Mouse (Mus musculus) liver, embryonic 14.5 days (tissue): Measurements from ENCODE around the gene Dlgap1. TPM values are rescaled to one million over a fixed set of nuclear protein-coding genes. Genes with fewer than 3 reads are reported as not detected.

Source experiments
- ATAC-seq: fragments of 200-750 bp; cut with Nextera tagmentation; 2 replicates; pipeline ENCODE4 v1.8.0; 2017; ENCODE audit warnings: moderate number of reproducible peaks, mild to moderate bottlenecking, moderate library complexity; ENCODE audit not compliant: insufficient read depth
- DNase-seq, 3 experiments: peaks; one replicate each; pipeline ENCODE4 v3.0.0-alpha.2; 2012 to 2013; ENCODE audit warnings: low read depth in 3 of 3, low spot score in 3 of 3
- H3K27ac ChIP-seq: fragments of 300-500 bp; sonication (generic); 2 replicates; pipeline ENCODE4 v1.5.1; 2014; ENCODE audit warnings: moderate library complexity, mild to moderate bottlenecking, control low read depth, inconsistent platforms
- H3K27me3 ChIP-seq: fragments of 300-500 bp; sonication (generic); 2 replicates; pipeline ENCODE4 v1.6.1; 2014; ENCODE audit warnings: mild to moderate bottlenecking, low read length, moderate library complexity; ENCODE audit not compliant: control insufficient read depth, insufficient read depth
- H3K36me3 ChIP-seq: fragments of 300-500 bp; sonication (generic); replicated peaks from 2 replicates; pipeline ENCODE4 v1.6.1; 2014; ENCODE audit warnings: low read depth; ENCODE audit not compliant: control insufficient read depth, insufficient read depth
- H3K4me1 ChIP-seq, 2 experiments: fragments of 200-500 bp in 1 of 2; fragments of 300-500 bp in 1 of 2; sonication (generic) in 1 of 2; replicated peaks; 2 replicates each; pipeline ENCODE4 v1.6.1; 2012 to 2014; ENCODE audit warnings: antibody characterized with exemption in 1 of 2, inconsistent platforms in 1 of 2, low read length in 1 of 2; ENCODE audit not compliant: control insufficient read depth in 2 of 2, insufficient read depth in 2 of 2
- H3K4me2 ChIP-seq: fragments of 300-500 bp; sonication (generic); 2 replicates; pipeline ENCODE4 v1.6.1; 2014; ENCODE audit warnings: low read depth, mild to moderate bottlenecking, control low read depth, moderate library complexity
- H3K4me3 ChIP-seq, 2 experiments: fragments of 200-500 bp in 1 of 2; fragments of 300-500 bp in 1 of 2; sonication (generic) in 1 of 2; 2 replicates each; pipeline ENCODE4 v1.5.1; 2012 to 2014; ENCODE audit warnings: low read depth in 2 of 2, low read length in 2 of 2, mild to moderate bottlenecking in 2 of 2, control low read depth in 1 of 2, inconsistent platforms in 1 of 2, moderate library complexity in 1 of 2; ENCODE audit not compliant: insufficient read depth in 1 of 2
- H3K9ac ChIP-seq: fragments of 300-500 bp; sonication (generic); replicated peaks from 2 replicates; pipeline ENCODE4 v1.6.1; 2014; ENCODE audit warnings: mild to moderate bottlenecking, control low read depth, moderate library complexity
- H3K9me3 ChIP-seq: fragments of 300-500 bp; sonication (generic); 2 replicates; pipeline ENCODE4 v1.6.1; 2016; ENCODE audit warnings: low read length, mixed read lengths; ENCODE audit not compliant: control insufficient read depth
- CTCF ChIP-seq: IDR thresholded peaks from 2 replicates; pipeline ENCODE4 v1.5.1; 2016; ENCODE audit warnings: antibody characterized with exemption, low read depth, control low read depth
- EP300 ChIP-seq: IDR thresholded peaks from 2 replicates; pipeline ENCODE4 v1.6.1; 2016; ENCODE audit warnings: antibody characterized with exemption, low read depth
- WGBS: fragments of 180-500 bp; shearing (Covaris S2); extraction: QIAGEN DNeasy Blood & Tissue Kit; methylation state at CpG from one replicate; pipeline ENCODE4 v1.1.7; 2014; ENCODE audit not compliant: insufficient replicate concordance; 5-methylcytosine and 5-hydroxymethylcytosine counted together
- polyA plus RNA-seq, 2 experiments: library from polyadenylated mRNA; depleted of rRNA in 1 of 2; stranded (reverse) in 1 of 2; unstranded in 1 of 2; fragments of >200 nt; fragmentation: Nextera tagmentation in 1 of 2; extraction: Ambion mirVana in 1 of 2; gene quantifications; 2 replicates each; pipeline versions ENCODE4 v1.2.1 to v1.2.3; 2012 to 2014

Dlgap1 gene
- polyA plus RNA-seq, 2 experiments = 0.01 TPM; not detected in 1

DNA sequence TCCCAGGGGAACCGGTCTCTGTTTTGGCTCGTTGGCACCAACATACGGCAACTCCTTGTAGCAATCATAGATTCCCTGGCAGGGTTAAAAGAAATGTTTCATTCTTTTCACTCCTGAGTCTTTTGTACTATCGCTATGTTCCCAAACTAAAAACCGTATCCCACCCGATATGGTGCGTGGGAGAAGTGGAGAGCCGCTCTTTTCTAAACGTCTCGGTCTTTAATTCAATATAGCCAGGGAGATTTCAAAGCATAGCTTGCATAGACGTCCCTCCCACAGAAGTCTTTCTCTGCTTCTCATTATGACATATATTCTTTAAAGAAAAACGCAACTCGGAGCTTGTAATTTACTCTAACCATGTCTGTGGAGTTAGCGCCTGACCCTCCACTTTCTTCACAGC lies 833.1 kb downstream of the Dlgap1 start:
- ATAC-seq = no peak
- H3K9me3 ChIP-seq = no peaks in the 10 kb centered on the region
- TF ChIP-seq CTCF = no peak
- TF ChIP-seq EP300 = no peak
- no peak for DNase-seq
- 72% methylated on average over 14 of the region's 14 CpGs for WGBS
- H3K27ac ChIP-seq = no peak overlapping the region
- no peaks in the 10 kb centered on the region for H3K36me3 ChIP-seq
- no peaks in the 10 kb centered on the region for H3K4me1 ChIP-seq
- H3K9ac ChIP-seq = no peak overlapping the region
- H3K4me2 ChIP-seq = no peak overlapping the region
- H3K4me3 ChIP-seq = no peak overlapping the region
- H3K27me3 ChIP-seq = no peaks in the 10 kb centered on the region

DNA sequence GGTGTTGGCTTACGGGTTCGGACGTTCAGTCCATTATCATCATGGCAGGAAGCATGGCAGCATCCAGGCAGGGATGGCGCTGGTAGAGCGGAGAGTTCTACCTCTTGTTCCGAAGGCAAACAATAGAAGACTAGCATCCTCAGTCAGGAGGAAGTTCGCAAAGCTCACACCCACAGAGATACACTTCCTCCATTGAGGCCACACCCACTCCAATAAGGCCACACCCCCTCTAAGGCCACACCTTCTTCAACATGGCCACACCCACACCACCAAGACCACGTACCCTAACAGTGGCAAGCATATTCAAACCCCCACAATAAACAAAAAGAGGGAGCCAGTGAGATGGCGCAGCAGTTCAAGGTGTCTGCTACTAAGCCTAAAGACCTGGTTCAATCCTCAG lies 837.0 kb downstream of the Dlgap1 start:
- Histone ChIP-seq H3K27me3 (no peaks in the 10 kb centered on the region), H3K4me1 (no peaks in the 10 kb centered on the region), H3K9ac (no peak overlapping the region), H3K4me3 (no peak overlapping the region), H3K9me3 (no peaks in the 10 kb centered on the region), H3K27ac (no peak overlapping the region), H3K36me3 (no peaks in the 10 kb centered on the region), H3K4me2 (no peak overlapping the region)
- 73% methylated on average over 9 of the region's 9 CpGs for WGBS
- DNase-seq (no peak), ATAC-seq (no peak)
- TF ChIP-seq CTCF (no peak), EP300 (no peak)

DNA sequence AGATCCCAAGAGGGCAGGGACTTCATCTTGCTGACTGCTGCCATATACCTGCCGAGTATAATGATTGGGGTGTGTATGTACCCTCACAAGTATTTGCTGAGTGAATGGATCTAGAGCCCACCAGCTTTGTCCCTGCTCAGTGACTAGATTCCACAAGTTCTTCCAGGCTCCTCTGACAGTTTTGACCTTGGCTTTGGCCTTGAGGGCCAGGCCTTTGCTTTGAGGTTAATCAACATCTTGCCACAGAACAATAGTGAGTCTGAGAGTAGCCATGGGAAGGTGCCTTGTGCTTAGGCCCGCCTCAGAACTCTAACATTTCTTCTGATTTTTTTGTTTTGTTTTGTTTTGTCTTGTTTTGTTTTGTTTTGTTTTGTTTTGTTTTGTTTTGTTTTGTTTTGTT lies 837.7 kb downstream of the Dlgap1 start:
- Histone ChIP-seq H3K4me3 (no peak overlapping the region), H3K9ac (no peak overlapping the region), H3K4me2 (no peak overlapping the region), H3K36me3 (no peaks in the 10 kb centered on the region), H3K27ac (no peak overlapping the region), H3K27me3 (no peaks in the 10 kb centered on the region), H3K9me3 (no peaks in the 10 kb centered on the region), H3K4me1 (no peaks in the 10 kb centered on the region)
- WGBS = 65% methylated on average over 2 of the region's 2 CpGs
- DNase-seq (no peak), ATAC-seq (no peak)
- TF ChIP-seq CTCF = no peak
- no peak for TF ChIP-seq EP300

DNA sequence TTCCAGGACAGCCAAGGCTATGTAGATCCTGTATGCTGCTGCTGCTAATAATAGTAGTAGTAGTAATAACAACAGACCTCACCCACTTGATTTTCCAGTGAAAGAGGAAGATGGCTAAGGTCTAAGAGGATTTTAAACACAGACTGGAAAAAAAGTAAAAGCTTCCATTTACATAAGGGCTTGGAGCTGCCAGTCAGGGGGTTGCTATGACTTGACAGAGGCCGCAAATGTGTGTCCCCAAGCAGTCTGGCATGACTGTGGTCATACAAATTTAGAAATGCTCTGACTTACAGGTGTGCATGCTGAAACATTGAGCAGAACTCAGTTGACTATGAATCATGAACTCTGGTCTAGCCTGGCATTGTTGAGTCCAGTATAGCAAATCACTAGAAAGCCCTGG lies 839.0 kb downstream of the Dlgap1 start:
- 79% methylated on average over 1 of the region's 1 CpGs for WGBS
- no peaks in the 10 kb centered on the region for H3K36me3 ChIP-seq
- DNase-seq (no peak), ATAC-seq (no peak)
- H3K27me3 ChIP-seq = no peaks in the 10 kb centered on the region
- TF ChIP-seq EP300 (no peak), CTCF (no peak)
- H3K9ac ChIP-seq = no peak overlapping the region
- H3K4me1 ChIP-seq = no peaks in the 10 kb centered on the region
- no peak overlapping the region for H3K4me2 ChIP-seq
- no peaks in the 10 kb centered on the region for H3K9me3 ChIP-seq
- H3K4me3 ChIP-seq = no peak overlapping the region
- no peak overlapping the region for H3K27ac ChIP-seq

DNA sequence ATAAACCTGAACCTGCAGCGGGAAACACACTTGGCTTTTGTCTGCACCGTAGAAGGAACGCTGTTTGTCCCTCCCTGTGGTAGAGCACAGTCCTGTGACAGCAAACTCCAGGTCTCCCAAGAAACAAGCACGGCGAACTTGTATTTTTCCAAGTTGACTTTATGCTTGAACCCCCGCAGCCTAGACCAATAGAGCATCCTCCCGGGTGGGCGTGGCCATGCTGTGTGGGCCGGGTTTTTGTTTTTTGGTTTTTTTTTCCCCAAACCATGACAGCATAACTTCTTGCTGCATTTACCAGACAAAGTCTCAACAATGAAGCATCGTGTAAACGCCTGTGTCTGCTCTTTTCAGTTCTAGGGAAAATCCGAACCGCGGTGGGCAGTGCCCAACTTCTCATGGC lies 840.0 kb downstream of the Dlgap1 start:
- DNase-seq (no peak), ATAC-seq (no peak)
- TF ChIP-seq CTCF (no peak), EP300 (no peak)
- Histone ChIP-seq H3K27me3 (no peaks in the 10 kb centered on the region), H3K4me3 (no peak overlapping the region), H3K36me3 (no peaks in the 10 kb centered on the region), H3K9me3 (no peaks in the 10 kb centered on the region), H3K4me1 (no peaks in the 10 kb centered on the region), H3K27ac (no peak overlapping the region), H3K4me2 (no peak overlapping the region), H3K9ac (no peak overlapping the region)
- WGBS = 50% methylated on average over 14 of the region's 14 CpGs

DNA sequence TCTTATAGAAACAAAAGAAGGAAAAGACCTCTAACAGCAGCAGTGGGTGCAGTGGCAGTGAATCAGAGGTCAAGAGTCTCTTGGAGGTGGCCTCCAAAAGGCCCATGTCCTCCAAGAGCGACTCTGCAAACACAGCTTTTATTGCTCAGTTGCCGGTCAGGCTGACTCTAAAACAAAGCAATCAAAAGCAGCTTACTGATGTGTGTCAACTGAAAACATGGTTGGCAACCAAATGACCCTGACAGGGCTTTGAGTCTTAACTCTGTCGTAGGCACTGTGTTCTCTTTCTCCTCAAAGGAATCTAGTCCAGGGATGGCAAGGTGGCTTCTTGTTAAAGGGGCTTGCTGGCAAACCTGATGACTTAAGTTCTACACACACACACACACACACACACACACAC lies 840.9 kb downstream of the Dlgap1 start:
- ATAC-seq (no peak), DNase-seq (no peak)
- WGBS = 44% methylated on average over 3 of the region's 3 CpGs

More for the DNA sequence above, 840.9 kb downstream of the Dlgap1 start:
- Histone ChIP-seq H3K9ac (no peak overlapping the region), H3K27ac (no peak overlapping the region), H3K4me2 (no peak overlapping the region), H3K9me3 (no peaks in the 10 kb centered on the region), H3K4me1 (no peaks in the 10 kb centered on the region), H3K4me3 (no peak overlapping the region), H3K36me3 (no peaks in the 10 kb centered on the region), H3K27me3 (no peaks in the 10 kb centered on the region)
- TF ChIP-seq EP300 (no peak), CTCF (no peak)
